Mouse (Mus musculus) thymus, adult 2 months (tissue): ENCODE measurements around the gene Lrrc58.

Experiments
- CTCF ChIP-seq: fragments of 200-500 bp; IDR thresholded peaks from 2 replicates; pipeline ENCODE4 v1.5.1; 2012; ENCODE audit warnings: mild to moderate bottlenecking, control low read depth, low read length, moderate library complexity, borderline replicate concordance; ENCODE audit not compliant: control insufficient read depth, poor library complexity, insufficient read depth; ENCODE audit errors: extremely low read depth
- POLR2A ChIP-seq: fragments of 200-500 bp; IDR thresholded peaks from 2 replicates; pipeline ENCODE4 v1.6.1; 2012; ENCODE audit warnings: mild to moderate bottlenecking, low read length, control low read depth, moderate library complexity; ENCODE audit not compliant: control insufficient read depth, poor library complexity, insufficient read depth; ENCODE audit errors: extremely low read depth

- no peak for TF ChIP-seq CTCF
- no peak for TF ChIP-seq POLR2A
These were observed 30.6 kb upstream of the Lrrc58 start for GRCm38 (mm10) chr16:37837571-37837970.
